Mouse (Mus musculus): ENCODE measurements at regions not wholly inside any gene's neighbourhood (a gene's known extent, or its start where the extent isn't known, plus 50 kb on each side); places are given as distances from the start of the nearest gene placed in this dataset.

GRCm38 (mm10) chr2:101175124-101175523 is 449.4 kb upstream of the Rag2 start:
- no peak for DNase-seq (ENCODE audit: low spot score)

- DNase-seq (ENCODE audit: low spot score) = no peak
Observed at GRCm38 (mm10) chr2:101206637-101207036, 417.9 kb upstream of the Rag2 start.

DNA sequence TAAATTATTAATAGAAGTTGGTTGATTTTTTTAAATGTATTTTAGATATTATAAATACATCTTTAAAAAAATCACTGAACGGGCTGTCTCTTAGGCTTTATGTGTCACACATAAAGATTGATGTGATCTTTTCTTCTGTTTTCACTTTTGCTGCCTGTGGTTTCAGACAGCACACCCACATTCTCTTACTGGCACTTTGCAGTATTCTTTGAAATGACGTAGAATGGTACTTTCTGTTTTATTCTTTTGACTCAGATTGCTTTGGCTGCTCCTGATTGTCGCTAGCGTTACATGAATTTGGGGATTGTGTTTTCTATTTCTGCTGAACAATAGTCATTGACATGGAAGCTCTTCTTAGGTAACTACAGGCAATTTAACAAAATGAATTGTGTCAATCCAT is 415.4 kb upstream of the Rag2 start:
- no peak for DNase-seq (ENCODE audit: low spot score)

- no peak for DNase-seq (ENCODE audit: low spot score)
Observed at GRCm38 (mm10) chr2:101220759-101221158, 403.8 kb upstream of the Rag2 start.

GRCm38 (mm10) chr2:101242983-101243382 is 381.5 kb upstream of the Rag2 start:
- DNase-seq (ENCODE audit: low spot score) = no peak

- no peak for DNase-seq (ENCODE audit: low spot score)
Observed at GRCm38 (mm10) chr2:101247133-101247532, 377.4 kb upstream of the Rag2 start.

DNA sequence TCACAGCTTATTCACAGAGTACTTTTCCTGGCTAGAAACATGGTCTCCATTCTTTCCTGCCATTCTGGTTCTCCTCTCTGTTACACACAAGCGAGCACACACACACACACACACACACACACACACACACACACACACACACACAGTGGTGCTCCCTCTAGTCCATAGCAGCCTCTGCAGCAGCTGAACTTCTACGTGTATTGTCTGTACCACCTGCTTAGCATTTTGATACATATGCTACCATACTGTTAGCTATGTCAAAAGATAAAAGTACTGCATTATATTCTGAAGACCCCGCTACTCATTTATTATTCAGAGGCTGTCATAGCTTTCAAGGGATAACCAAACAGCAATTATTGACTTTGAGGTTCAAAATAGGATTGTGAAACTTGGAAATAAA is 372.3 kb upstream of the Rag2 start:
- DNase-seq (ENCODE audit: low spot score) = no peak

- no peak for DNase-seq (ENCODE audit: low spot score)
Observed at GRCm38 (mm10) chr2:101256464-101256863, 368.1 kb upstream of the Rag2 start.

DNA sequence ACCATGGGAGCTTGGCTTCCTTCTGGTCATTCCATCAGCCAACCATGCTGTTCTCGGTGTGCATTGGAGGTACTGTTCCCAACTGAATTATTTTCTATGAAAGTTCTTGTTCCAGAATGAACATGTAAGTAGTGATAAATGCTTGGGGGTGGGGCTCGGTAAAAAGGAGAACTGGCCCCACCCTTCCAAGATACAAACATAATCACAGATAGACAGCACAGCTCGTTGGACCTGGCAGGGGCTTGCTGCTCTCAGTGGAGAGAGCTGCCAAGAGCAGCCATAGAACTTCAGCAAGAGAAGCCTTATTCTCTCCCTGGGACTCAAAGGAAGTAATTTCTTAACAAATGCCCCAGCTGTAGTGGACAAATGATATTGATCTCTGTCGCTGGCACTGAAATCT is 360.6 kb upstream of the Rag2 start:
- no peak for DNase-seq (ENCODE audit: low spot score)

GRCm38 (mm10) chr2:101266685-101267374 is 357.7 kb upstream of the Rag2 start:
- no peak for DNase-seq (ENCODE audit: low spot score)

- DNase-seq (ENCODE audit: low spot score) = no peak
Observed at GRCm38 (mm10) chr2:101274045-101274664, 350.4 kb upstream of the Rag2 start.

DNA sequence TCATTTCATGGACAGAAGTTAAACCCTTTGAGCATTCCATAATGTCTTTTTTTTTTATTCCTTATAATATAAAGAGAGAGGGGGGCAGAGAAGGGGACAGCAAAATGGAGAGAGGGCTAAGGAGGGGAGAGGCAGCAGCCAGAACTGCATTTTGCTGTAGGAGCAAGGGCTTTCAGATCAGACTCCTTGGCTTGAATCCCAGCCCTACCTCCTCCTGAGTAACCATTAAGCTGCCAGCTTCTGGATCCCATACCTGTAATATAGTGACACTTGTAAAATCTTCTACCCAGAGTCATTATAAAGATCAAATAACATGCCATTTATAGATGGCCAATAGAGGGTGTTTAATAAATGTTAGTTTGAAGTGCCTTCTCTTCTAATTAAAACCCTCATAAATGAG is 339.6 kb upstream of the Rag2 start:
- DNase-seq (ENCODE audit: low spot score) = no peak

DNA sequence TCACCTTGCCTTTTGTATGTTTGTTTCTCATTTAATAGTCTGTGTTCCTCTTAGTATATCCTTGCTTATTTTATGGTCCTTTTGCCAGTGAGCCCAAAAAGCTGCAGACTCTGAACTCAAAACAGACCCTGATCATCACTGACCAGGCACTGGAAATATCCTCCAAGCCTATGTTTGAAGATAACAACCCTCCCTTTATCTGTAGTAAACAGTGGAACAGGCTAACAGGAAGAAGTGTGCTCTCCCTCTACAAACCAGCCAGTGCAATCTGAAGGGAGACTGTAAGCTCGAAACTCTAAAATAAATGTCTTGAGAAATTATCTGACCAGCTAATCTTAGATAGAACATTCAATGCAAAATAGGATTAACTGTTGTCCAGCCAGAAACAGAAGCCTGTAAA is 336.4 kb upstream of the Rag2 start:
- no peak for DNase-seq (ENCODE audit: low spot score)

DNA sequence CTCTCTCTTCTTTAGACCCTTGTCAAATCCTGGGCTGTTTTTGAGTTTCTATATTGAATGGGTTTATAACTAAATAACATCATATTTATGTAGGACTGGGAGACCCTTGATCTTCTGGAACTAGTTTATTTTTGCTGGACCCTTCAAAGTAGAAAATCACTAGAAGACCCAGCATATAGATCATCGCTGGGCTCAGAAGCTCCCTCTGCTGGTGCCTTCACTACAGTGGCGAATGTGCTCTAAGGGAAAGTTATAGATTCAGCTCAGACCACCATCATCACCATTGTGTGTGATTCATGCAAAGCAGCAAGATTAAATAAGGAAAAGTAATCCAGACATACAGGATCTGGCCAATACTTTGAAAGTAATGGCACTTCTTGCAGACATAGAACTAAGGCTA is 335.4 kb upstream of the Rag2 start:
- peak; percentile 66 for DNase-seq (ENCODE audit: low spot score)

GRCm38 (mm10) chr2:101290738-101291137 is 333.8 kb upstream of the Rag2 start:
- no peak for DNase-seq (ENCODE audit: low spot score)

DNA sequence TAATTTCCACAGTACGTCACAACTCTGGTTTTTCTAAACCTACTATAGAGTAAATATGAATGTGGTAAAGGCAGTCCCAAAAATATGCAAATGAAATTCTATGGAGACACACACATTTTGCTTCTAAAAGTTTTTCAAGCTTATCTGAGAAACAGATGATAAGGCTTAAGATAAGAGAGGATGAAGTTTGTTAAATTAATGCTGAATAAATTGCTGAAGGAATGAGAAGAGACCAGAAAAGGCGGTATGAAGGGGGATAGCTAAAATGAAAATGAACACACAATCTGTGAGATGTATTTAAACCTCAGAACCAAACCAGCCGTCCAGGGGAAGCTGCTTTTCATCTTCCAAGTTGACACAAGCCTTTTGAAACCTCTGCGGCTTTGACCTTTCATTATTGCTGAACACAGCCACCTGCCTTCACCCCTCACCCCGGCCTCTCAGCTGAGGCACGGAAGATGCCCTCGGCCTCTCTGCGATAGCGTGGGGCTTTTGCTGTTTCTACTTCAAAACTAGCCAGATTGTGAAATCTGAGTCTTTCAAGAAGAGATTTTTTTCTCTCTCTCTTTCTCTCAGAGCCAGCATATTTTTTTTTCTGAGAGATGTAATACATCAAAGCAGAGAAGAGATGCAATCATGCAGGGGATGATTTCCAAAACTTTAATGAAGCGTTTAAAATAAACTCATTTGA is 328.7 kb upstream of the Rag2 start:
- no peak for DNase-seq (ENCODE audit: low spot score)

- DNase-seq (ENCODE audit: low spot score) = no peak
Observed at GRCm38 (mm10) chr2:101296369-101296682, 328.2 kb upstream of the Rag2 start.

- DNase-seq (ENCODE audit: low spot score) = no peak
Observed at GRCm38 (mm10) chr2:101296778-101297177, 327.7 kb upstream of the Rag2 start.

DNA sequence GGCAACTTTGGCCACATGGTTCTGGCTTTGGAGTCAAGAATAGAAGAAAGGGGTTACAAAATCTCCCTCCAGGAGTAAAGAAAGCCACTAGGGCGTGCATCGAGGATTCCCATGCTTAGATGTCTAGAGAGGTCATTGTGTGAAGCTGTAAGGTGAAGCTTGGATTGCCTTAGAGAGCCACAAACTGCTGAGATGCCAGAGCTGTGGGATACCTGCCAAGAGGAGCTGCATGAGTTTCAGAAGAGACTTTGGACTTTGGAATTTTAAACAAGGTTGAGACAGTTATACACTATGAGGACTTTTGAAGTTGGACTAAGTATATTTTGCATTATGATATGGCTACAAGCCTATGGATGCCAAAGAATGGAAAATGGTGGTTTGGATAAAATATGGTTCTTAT is 325.4 kb upstream of the Rag2 start:
- no peak for DNase-seq (ENCODE audit: low spot score)

DNA sequence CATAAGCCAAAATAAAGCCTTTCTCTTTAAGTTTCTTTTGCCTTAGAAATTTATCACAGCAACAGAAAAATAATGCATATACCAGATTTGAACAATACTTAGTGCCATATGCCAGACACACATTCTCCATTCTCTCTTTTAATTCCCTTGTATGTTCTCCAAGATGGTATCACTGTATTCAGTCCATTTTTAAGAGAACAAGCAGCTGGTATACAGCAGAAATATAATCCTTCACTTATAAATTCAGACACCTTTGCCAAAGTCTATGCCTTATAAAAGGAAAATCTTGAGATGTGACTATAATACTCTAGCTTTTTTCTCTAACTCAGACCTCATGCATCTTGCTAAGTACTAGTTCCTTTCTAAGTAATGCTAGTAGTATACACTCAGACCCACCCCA is 324.4 kb upstream of the Rag2 start:
- no peak for DNase-seq (ENCODE audit: low spot score)

DNA sequence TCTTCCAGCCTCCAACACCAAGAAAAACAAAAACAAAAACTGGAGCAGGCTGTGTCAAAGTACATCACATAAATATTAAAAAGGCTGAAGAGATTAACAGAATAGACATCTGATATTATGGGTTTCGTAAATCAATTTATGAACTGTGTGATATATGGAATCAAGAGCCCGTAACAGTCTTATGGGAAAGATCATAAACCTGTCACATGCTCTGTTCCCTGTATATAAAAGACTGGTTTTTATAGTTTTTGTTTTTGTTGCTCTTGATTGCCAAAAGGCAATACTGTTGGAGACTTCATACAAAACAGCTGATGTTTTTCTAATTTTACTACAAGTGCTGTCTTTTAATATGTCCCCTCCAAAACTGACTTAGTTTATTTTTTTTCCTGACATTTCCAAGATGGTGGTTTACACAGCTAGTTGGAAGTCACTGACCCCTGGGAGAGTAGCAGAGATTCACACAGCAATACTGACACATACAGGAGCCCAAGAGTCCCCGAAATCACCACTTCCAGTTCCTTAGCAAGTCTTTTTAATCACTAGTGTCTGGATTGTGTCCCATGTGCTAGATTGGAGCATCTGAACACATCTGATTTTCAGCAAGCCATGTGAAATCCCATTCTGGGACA is 303.1 kb upstream of the Rag2 start:
- no peak for DNase-seq (ENCODE audit: low spot score)

DNA sequence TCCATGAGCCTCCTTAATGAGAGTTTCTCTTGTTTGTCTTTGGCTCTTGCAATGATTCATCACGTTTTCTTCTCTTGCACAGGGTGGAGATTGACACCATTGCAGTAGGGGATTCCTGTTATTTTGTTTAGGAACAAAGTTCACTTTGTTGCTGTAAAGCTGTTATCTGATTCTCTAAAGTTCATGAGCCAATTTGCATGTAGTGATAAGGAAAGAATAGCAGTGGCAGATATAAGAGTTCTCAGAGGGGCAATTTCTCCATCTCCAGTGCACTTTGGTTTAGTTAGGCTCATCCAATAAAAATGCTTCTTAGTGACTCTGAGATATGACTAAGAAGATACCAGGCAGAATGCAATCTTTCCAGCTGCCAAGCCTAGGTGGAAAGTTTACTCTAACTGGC is 267.8 kb upstream of the Rag2 start:
- no peak for DNase-seq (ENCODE audit: low spot score)

DNA sequence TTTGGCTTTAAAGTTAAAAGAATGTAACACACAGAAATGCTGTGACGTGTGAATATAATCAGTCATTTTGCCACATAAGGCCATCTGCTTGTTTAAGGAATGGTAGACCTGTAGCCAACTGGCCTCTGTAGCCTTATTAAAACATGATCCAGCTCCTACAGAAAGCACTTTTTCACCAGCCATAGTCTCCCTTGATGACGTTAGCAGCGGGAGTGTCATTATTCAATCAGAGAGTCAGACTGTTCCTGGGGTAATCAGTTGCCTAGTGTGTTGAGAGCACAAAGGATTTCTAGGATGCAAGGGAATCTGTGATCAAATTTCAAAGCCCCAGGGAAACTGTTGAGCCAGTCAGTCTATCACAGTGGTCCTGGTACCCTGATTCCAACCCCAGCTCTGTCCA is 260.3 kb upstream of the Rag2 start:
- DNase-seq (ENCODE audit: low spot score) = no peak
